Mouse (Mus musculus): ENCODE results near the gene Dpp7. TPM values are rescaled to one million over a fixed set of nuclear protein-coding genes. Genes with fewer than 3 reads are reported as not detected.

Dpp7 gene
- polyA plus RNA-seq, 1 experiment, result 29.4 TPM

GRCm38 (mm10) chr2:25303452-25303851 lies 52.7 kb downstream of the Dpp7 start:
- no peaks in the 10 kb centered on the region for H3K27me3 ChIP-seq (ENCODE audit: control insufficient read depth, insufficient read depth, low read length, poor library complexity, severe bottlenecking)

More at GRCm38 (mm10) chr2:25303452-25303851, 52.7 kb downstream of the Dpp7 start:
- Histone ChIP-seq H3K4me3 (ENCODE audit: low read depth, low read length) (no peak overlapping the region), H3K27ac (ENCODE audit: insufficient read depth, low read length) (no peak overlapping the region), H3K4me1 (ENCODE audit: control insufficient read depth, insufficient read depth, low read length) (no peaks in the 10 kb centered on the region), H3K36me3 (ENCODE audit: control insufficient read depth, insufficient read depth, low read length, poor library complexity, severe bottlenecking) (no peaks in the 10 kb centered on the region), H3K9ac (ENCODE audit: low read depth, poor library complexity, severe bottlenecking) (no peak overlapping the region), H3K9me3 (replicated peaks; ENCODE audit: control insufficient read depth, insufficient read depth, low read length, poor library complexity, severe bottlenecking) (no peaks in the 10 kb centered on the region)
- TF ChIP-seq POLR2A (IDR thresholded peaks at IDR 0.05; ENCODE audit: insufficient read depth, low read length), result no peak
- TF ChIP-seq CTCF (IDR thresholded peaks at IDR 0.05; ENCODE audit: low read depth, low read length), result no peak
- no peak for TF ChIP-seq EP300 (IDR thresholded peaks at IDR 0.05; ENCODE audit: insufficient read depth, low read depth, low read length)

Other genes with a start within 250 kb of the Dpp7 start
- gene Nrarp, start 175.6 kb downstream of the Dpp7 start, polyA plus RNA-seq (2011; ENCODE audit: insufficient read depth, insufficient read length, low read depth, missing spikeins), result 9.8 and 10.2 TPM in 2 replicates
- gene Tor4a, start 159.5 kb downstream of the Dpp7 start, polyA plus RNA-seq (2011; ENCODE audit: insufficient read depth, insufficient read length, low read depth, missing spikeins), result 4.5 and 6.9 TPM in 2 replicates
- 36.1 and 41.0 TPM in 2 replicates for gene Nelfb, start 144.9 kb downstream of the Dpp7 start, polyA plus RNA-seq (2011; ENCODE audit: insufficient read depth, insufficient read length, low read depth, missing spikeins)
- gene Stpg3, start 141.7 kb downstream of the Dpp7 start, polyA plus RNA-seq (2011; ENCODE audit: insufficient read depth, insufficient read length, low read depth, missing spikeins), result not detected in 2 replicates
- gene Fam166a, start 137.6 kb downstream of the Dpp7 start, polyA plus RNA-seq (2011; ENCODE audit: insufficient read depth, insufficient read length, low read depth, missing spikeins), result 1.8 TPM in 1 of 2 replicates, not detected in the other
- 605 and 629 TPM in 2 replicates for gene Tubb4b, start 131.7 kb downstream of the Dpp7 start, polyA plus RNA-seq (2011; ENCODE audit: insufficient read depth, insufficient read length, low read depth, missing spikeins)
- gene Slc34a3, start 122.0 kb downstream of the Dpp7 start, polyA plus RNA-seq (2011; ENCODE audit: insufficient read depth, insufficient read length, low read depth, missing spikeins), result 1.0 and 1.1 TPM in 2 replicates
- 0.55 TPM in 1 of 2 replicates, not detected in the other for gene Rnf224, start 119.6 kb downstream of the Dpp7 start, polyA plus RNA-seq (2011; ENCODE audit: insufficient read depth, insufficient read length, low read depth, missing spikeins)
- 7.3 and 11.3 TPM in 2 replicates for gene Rnf208, start 114.1 kb downstream of the Dpp7 start, polyA plus RNA-seq (2011; ENCODE audit: insufficient read depth, insufficient read length, low read depth, missing spikeins)
- not detected in 2 replicates for gene Cysrt1, start 113.9 kb downstream of the Dpp7 start, polyA plus RNA-seq (2011; ENCODE audit: insufficient read depth, insufficient read length, low read depth, missing spikeins)
- gene AL732309.1, start 109.5 kb downstream of the Dpp7 start, polyA plus RNA-seq (2011; ENCODE audit: insufficient read depth, insufficient read length, low read depth, missing spikeins), result not detected in 2 replicates
- 7.6 and 7.7 TPM in 2 replicates for gene Tmem203, start 100.9 kb downstream of the Dpp7 start, polyA plus RNA-seq (2011; ENCODE audit: insufficient read depth, insufficient read length, low read depth, missing spikeins)
- gene Tprn, start 93.7 kb downstream of the Dpp7 start, polyA plus RNA-seq (2011; ENCODE audit: insufficient read depth, insufficient read length, low read depth, missing spikeins), result 12.3 and 16.9 TPM in 2 replicates
- gene Ssna1, start 83.9 kb downstream of the Dpp7 start, polyA plus RNA-seq (2011; ENCODE audit: insufficient read depth, insufficient read length, low read depth, missing spikeins), result 47.4 and 49.1 TPM in 2 replicates
- gene Anapc2, start 83.9 kb downstream of the Dpp7 start, polyA plus RNA-seq (2011; ENCODE audit: insufficient read depth, insufficient read length, low read depth, missing spikeins), result 72.4 and 76.0 TPM in 2 replicates
- not detected in 2 replicates for gene Tmem210, start 68.2 kb downstream of the Dpp7 start, polyA plus RNA-seq (2011; ENCODE audit: insufficient read depth, insufficient read length, low read depth, missing spikeins)
- gene Lrrc26, start 66.4 kb downstream of the Dpp7 start, polyA plus RNA-seq (2011; ENCODE audit: insufficient read depth, insufficient read length, low read depth, missing spikeins), result not detected in 2 replicates
- 2.7 and 4.2 TPM in 2 replicates for gene Grin1, start 37.2 kb downstream of the Dpp7 start, polyA plus RNA-seq (2011; ENCODE audit: insufficient read depth, insufficient read length, low read depth, missing spikeins)
- 45.6 and 57.3 TPM in 2 replicates for gene Man1b1, start 24.0 kb downstream of the Dpp7 start, polyA plus RNA-seq (2011; ENCODE audit: insufficient read depth, insufficient read length, low read depth, missing spikeins)
- 49.8 and 51.1 TPM in 2 replicates for gene Uap1l1, start 9.3 kb upstream of the Dpp7 start, polyA plus RNA-seq (2011; ENCODE audit: insufficient read depth, insufficient read length, low read depth, missing spikeins)
- 19.2 and 22.4 TPM in 2 replicates for gene Sapcd2, start 16.0 kb upstream of the Dpp7 start, polyA plus RNA-seq (2011; ENCODE audit: insufficient read depth, insufficient read length, low read depth, missing spikeins)
- gene Entpd2, start 39.5 kb upstream of the Dpp7 start, polyA plus RNA-seq (2011; ENCODE audit: insufficient read depth, insufficient read length, low read depth, missing spikeins), result 4.2 and 5.6 TPM in 2 replicates
- gene Npdc1, start 43.0 kb upstream of the Dpp7 start, polyA plus RNA-seq (2011; ENCODE audit: insufficient read depth, insufficient read length, low read depth, missing spikeins), result 29.7 and 40.9 TPM in 2 replicates
- gene Fut7, start 66.9 kb upstream of the Dpp7 start, polyA plus RNA-seq (2011; ENCODE audit: insufficient read depth, insufficient read length, low read depth, missing spikeins), result not detected in 2 replicates
- gene Abca2, start 72.3 kb upstream of the Dpp7 start, polyA plus RNA-seq (2011; ENCODE audit: insufficient read depth, insufficient read length, low read depth, missing spikeins), result 14.0 and 14.2 TPM in 2 replicates
- not detected in 2 replicates for gene Clic3, start 100.5 kb upstream of the Dpp7 start, polyA plus RNA-seq (2011; ENCODE audit: insufficient read depth, insufficient read length, low read depth, missing spikeins)
- 3.7 and 5.7 TPM in 2 replicates for gene Paxx, start 104.7 kb upstream of the Dpp7 start, polyA plus RNA-seq (2011; ENCODE audit: insufficient read depth, insufficient read length, low read depth, missing spikeins)
- 0.57 TPM in 1 of 2 replicates, not detected in the other for gene Ptgds, start 113.7 kb upstream of the Dpp7 start, polyA plus RNA-seq (2011; ENCODE audit: insufficient read depth, insufficient read length, low read depth, missing spikeins)
- not detected in 2 replicates for gene Lcn12, start 137.6 kb upstream of the Dpp7 start, polyA plus RNA-seq (2011; ENCODE audit: insufficient read depth, insufficient read length, low read depth, missing spikeins)
- 16.4 and 18.4 TPM in 2 replicates for gene Fbxw5, start 144.4 kb upstream of the Dpp7 start, polyA plus RNA-seq (2011; ENCODE audit: insufficient read depth, insufficient read length, low read depth, missing spikeins)
- gene C8g, start 145.4 kb upstream of the Dpp7 start, polyA plus RNA-seq (2011; ENCODE audit: insufficient read depth, insufficient read length, low read depth, missing spikeins), result 3.5 and 4.9 TPM in 2 replicates
- 9.4 and 9.8 TPM in 2 replicates for gene Traf2, start 190.6 kb upstream of the Dpp7 start, polyA plus RNA-seq (2011; ENCODE audit: insufficient read depth, insufficient read length, low read depth, missing spikeins)
- 107 and 122 TPM in 2 replicates for gene Edf1, start 201.5 kb upstream of the Dpp7 start, polyA plus RNA-seq (2011; ENCODE audit: insufficient read depth, insufficient read length, low read depth, missing spikeins)
- gene Mamdc4, start 218.5 kb upstream of the Dpp7 start, polyA plus RNA-seq (2011; ENCODE audit: insufficient read depth, insufficient read length, low read depth, missing spikeins), result 0.65 and 3.7 TPM in 2 replicates
- 37.0 and 47.9 TPM in 2 replicates for gene Phpt1, start 218.9 kb upstream of the Dpp7 start, polyA plus RNA-seq (2011; ENCODE audit: insufficient read depth, insufficient read length, low read depth, missing spikeins)
- gene Ajm1, start 225.4 kb upstream of the Dpp7 start, polyA plus RNA-seq (2011; ENCODE audit: insufficient read depth, insufficient read length, low read depth, missing spikeins), result 0.55 and 0.70 TPM in 2 replicates